Mouse (Mus musculus) ES-Bruce4 (cell line): Measurements from ENCODE around the gene Pigl.

ENCODE experiments used
- EP300 ChIP-seq: IDR thresholded peaks from 2 replicates; pipeline ENCODE4 v1.6.1; 2011; ENCODE audit warnings: low read depth, low read length; ENCODE audit not compliant: insufficient read depth
- POLR2A ChIP-seq: IDR thresholded peaks from one replicate; pipeline ENCODE4 v1.8.1; 2011; ENCODE audit warnings: low read length; ENCODE audit not compliant: insufficient read depth

GRCm38 (mm10) chr11:62537089-62537488 is 78.8 kb downstream of the Pigl start:
- TF ChIP-seq POLR2A: no peak
- TF ChIP-seq EP300: no peak
